Mouse (Mus musculus): Measurements from ENCODE around the gene Gm13089.
"Not testable (repeated sequence)": the region's sequence is repeated elsewhere in the genome, so short reads cannot be mapped to it uniquely, and the experiment has no call there.

Gene Gm13089

DNA sequence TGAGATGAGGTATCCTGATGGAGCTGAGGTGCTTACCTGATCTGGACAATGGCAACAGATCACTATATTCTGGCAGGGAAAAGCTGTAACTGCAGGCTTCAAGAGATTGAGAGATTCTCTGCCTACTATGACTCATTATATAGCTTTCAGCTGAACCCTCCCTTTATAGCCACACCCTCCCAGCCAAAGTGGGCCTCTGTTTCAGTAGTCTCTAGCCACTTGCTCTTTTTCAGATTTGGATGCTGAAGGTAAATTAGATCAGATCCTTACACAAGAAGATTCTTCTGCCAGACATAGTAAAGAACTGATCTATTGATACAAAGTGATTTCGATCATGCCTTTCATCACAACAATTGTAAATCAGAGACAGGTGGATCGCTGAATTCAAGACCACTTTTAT, at the start of gene Gm13089:
Gene Gm13089 (minus strand): TSS at position 101 of the 400 bp plus-strand sequence.
- DNase-seq (ENCODE audit: low spot score) = no peak

DNA sequence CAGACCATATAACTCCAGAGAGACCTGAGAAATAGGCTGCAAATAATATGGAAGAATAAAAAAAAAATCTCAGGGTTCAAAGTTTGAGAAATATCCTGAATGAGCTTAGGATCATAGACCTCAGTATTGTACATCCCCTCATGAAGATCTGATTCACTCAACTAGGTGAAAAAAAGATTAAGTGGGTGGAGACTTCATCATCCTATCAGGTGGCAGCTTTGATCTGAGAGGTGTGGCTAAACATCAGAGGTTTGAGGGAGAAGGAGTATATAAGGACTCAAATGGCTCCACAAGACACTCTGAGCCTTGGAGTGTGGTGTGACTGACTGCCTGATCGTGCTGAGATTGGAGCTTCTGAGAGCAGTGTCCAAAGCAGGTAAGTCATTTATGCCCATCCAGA, 16.6 kb upstream of the Gm13089 start, which contains the start of gene Gm13078:
Gene Gm13078 (plus strand): TSS at position 301 of the 400 bp plus-strand sequence.
- no peak for DNase-seq (ENCODE audit: low spot score)

DNA sequence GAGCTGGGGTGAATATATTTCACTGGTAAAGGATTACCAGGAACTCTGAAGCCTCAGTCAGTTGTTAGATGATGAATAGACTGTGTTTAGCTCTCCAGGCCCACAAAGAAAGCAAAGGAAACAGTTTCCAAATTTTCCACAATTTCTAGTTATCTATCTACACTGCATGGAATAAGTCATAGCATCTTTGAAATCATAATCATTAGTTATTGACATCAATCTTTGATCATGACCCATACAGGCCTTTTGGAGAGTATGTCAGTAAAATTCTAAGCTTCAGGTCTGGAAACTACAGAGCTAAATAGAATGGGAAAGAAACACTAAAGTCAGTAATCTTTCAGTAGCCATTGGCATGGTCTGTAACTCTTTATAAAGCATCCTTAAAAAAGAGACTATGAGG, 45.4 kb downstream of the Gm13089 start, which contains the start of gene Gm13088:
Gene Gm13088 (minus strand): TSS at position 101 of the 400 bp plus-strand sequence.
- DNase-seq (ENCODE audit: low spot score) = not testable (repeated sequence)

All from c-Kit-positive CD71-positive TER-119-positive erythroid progenitor cells, embryonic 14.5 days (primary cell).